Mouse (Mus musculus): ENCODE measurements around the gene Clmp. TPM values are rescaled to one million over a fixed set of nuclear protein-coding genes. Genes with fewer than 3 reads are reported as not detected.

Clmp gene
- polyA plus RNA-seq, 1 experiment from 2014 or later: 42.9 TPM

DNA sequence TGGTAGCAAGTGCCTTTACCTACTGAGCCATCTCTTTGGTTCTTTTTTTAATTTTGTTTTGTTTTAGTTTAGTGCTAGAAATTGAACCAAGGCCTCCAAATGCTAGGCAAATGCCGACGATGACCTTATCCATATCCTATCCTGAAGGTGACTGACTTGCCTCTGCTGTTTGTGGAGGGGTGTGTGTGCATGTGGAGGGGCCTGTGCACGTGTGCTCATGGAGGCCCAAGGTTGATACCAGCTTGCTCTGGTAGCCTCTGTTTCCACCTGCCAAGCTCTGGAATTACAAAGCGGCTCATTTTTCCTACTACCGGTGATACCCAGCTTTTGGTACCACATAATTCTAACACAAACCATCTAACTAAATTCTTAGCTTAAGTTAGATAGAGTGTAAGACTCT, 107.8 kb downstream of the Clmp start:
- 89% methylated on average over 5 of the region's 5 CpGs for WGBS
- 0 out of 2 replicates have a peak, but pooled peaks cover 3% of the 10 kb centered on the region for H3K4me1 ChIP-seq (ENCODE audit: control insufficient read depth, insufficient read depth, low read length)
- no peaks in the 10 kb centered on the region for H3K9me3 ChIP-seq (ENCODE audit: control insufficient read depth, low read depth, low read length)
- H3K27ac ChIP-seq (ENCODE audit: low read length): no peak overlapping the region
- H3K27me3 ChIP-seq (ENCODE audit: control insufficient read depth, insufficient read depth, low read length): no peaks in the 10 kb centered on the region
- no peak for ATAC-seq (ENCODE audit: insufficient number of reproducible peaks, insufficient read depth, low FRiP score, low read depth)
- H3K9ac ChIP-seq (replicated peaks; ENCODE audit: low read depth, low read length): no peak overlapping the region
- H3K4me3 ChIP-seq (ENCODE audit: low read depth, low read length): no peak overlapping the region
- no peaks in the 10 kb centered on the region for H3K36me3 ChIP-seq (ENCODE audit: control insufficient read depth, insufficient read depth, low read length)
- H3K4me2 ChIP-seq (replicated peaks; ENCODE audit: low read depth, low read length): no peak overlapping the region

DNA sequence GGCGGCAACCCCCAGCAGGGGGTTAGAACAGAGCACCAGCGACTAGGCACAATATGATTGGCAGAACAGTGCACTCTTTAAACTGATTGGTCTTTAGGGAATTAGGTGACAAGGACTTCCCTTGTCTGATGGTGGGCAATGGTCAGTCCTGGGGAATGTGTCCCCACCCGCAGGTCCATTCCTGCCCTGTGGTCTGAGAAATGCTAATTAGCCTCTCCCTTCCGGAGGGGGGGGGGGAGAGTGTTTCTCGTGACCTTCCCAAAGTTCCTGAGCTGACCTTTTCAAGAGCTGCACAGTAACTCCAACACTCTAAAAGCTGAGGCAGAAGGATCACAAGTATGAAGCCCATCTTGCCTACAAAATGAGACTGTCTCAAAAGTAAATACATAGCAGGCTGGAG, 108.5 kb downstream of the Clmp start:
- no peak overlapping the region for H3K4me3 ChIP-seq (ENCODE audit: low read depth, low read length)
- H3K27me3 ChIP-seq (ENCODE audit: control insufficient read depth, insufficient read depth, low read length): no peaks in the 10 kb centered on the region
- no peak overlapping the region for H3K9ac ChIP-seq (replicated peaks; ENCODE audit: low read depth, low read length)
- no peaks in the 10 kb centered on the region for H3K36me3 ChIP-seq (ENCODE audit: control insufficient read depth, insufficient read depth, low read length)
- no peaks in the 10 kb centered on the region for H3K9me3 ChIP-seq (ENCODE audit: control insufficient read depth, low read depth, low read length)
- H3K4me2 ChIP-seq (replicated peaks; ENCODE audit: low read depth, low read length): no peak overlapping the region
- H3K4me1 ChIP-seq (ENCODE audit: control insufficient read depth, insufficient read depth, low read length): peaks cover 7% of the 10 kb centered on the region; the same call in 1 of the 2 replicates
- 40% methylated on average over 5 of the region's 5 CpGs for WGBS
- no peak overlapping the region for H3K27ac ChIP-seq (ENCODE audit: low read length)
- no peak for ATAC-seq (ENCODE audit: insufficient number of reproducible peaks, insufficient read depth, low FRiP score, low read depth)

DNA sequence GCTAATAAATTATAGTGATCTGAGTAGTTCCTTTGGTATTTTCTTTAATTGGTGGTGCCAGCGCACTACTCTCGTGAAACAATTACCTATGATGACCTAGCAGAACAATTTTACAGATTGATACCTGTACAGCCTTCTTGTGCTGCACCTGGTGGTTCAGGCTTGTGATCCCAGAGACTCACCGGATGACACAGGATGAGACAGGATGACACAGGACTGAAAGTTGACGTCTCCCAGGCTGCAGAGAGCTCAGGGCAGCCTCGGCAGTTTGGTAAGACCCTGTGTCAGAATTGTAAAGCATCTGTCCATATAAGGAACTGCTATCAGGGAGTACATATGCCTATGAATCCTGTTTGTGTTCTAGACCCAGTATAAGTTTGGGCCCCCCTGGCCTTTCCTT, 109.2 kb downstream of the Clmp start:
- WGBS: 58% methylated on average over 5 of the region's 5 CpGs
- no peak overlapping the region for H3K4me2 ChIP-seq (replicated peaks; ENCODE audit: low read depth, low read length)
- no peak overlapping the region for H3K4me3 ChIP-seq (ENCODE audit: low read depth, low read length)
- no peak overlapping the region for H3K27ac ChIP-seq (ENCODE audit: low read length)
- no peaks in the 10 kb centered on the region for H3K9me3 ChIP-seq (ENCODE audit: control insufficient read depth, low read depth, low read length)
- H3K4me1 ChIP-seq (ENCODE audit: control insufficient read depth, insufficient read depth, low read length): peaks cover 8% of the 10 kb centered on the region; the same call in 1 of the 2 replicates
- no peaks in the 10 kb centered on the region for H3K36me3 ChIP-seq (ENCODE audit: control insufficient read depth, insufficient read depth, low read length)
- ATAC-seq (ENCODE audit: insufficient number of reproducible peaks, insufficient read depth, low FRiP score, low read depth): no peak
- H3K27me3 ChIP-seq (ENCODE audit: control insufficient read depth, insufficient read depth, low read length): no peaks in the 10 kb centered on the region
- H3K9ac ChIP-seq (replicated peaks; ENCODE audit: low read depth, low read length): no peak overlapping the region

DNA sequence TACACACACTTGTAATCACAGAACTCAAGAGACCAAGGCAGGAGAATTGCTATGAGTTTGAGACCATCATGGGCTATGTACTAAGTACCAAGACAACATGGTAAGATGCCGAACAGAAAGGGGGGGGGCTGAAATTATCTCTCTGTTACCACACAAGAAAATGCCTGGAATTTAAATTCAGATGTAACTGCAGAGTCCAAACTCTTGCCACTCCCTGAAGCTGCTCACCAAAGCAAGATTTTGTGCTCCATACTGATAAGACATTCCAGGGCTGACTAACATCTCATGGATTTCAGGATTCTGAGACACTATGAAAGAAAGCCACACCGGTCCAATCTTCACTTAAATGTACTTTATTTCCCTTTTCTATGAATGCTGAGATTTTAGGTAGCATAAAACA, 109.8 kb downstream of the Clmp start:
- ATAC-seq (ENCODE audit: insufficient number of reproducible peaks, insufficient read depth, low FRiP score, low read depth): no peak
- no peaks in the 10 kb centered on the region for H3K9me3 ChIP-seq (ENCODE audit: control insufficient read depth, low read depth, low read length)
- H3K27ac ChIP-seq (ENCODE audit: low read length): no peak overlapping the region
- H3K9ac ChIP-seq (replicated peaks; ENCODE audit: low read depth, low read length): no peak overlapping the region
- no peak overlapping the region for H3K4me3 ChIP-seq (ENCODE audit: low read depth, low read length)
- H3K36me3 ChIP-seq (ENCODE audit: control insufficient read depth, insufficient read depth, low read length): no peaks in the 10 kb centered on the region
- H3K4me2 ChIP-seq (replicated peaks; ENCODE audit: low read depth, low read length): no peak overlapping the region
- peaks cover 8% of the 10 kb centered on the region; the same call in 1 of the 2 replicates for H3K4me1 ChIP-seq (ENCODE audit: control insufficient read depth, insufficient read depth, low read length)
- WGBS: 76% methylated on average over 2 of the region's 2 CpGs
- no peaks in the 10 kb centered on the region for H3K27me3 ChIP-seq (ENCODE audit: control insufficient read depth, insufficient read depth, low read length)

DNA sequence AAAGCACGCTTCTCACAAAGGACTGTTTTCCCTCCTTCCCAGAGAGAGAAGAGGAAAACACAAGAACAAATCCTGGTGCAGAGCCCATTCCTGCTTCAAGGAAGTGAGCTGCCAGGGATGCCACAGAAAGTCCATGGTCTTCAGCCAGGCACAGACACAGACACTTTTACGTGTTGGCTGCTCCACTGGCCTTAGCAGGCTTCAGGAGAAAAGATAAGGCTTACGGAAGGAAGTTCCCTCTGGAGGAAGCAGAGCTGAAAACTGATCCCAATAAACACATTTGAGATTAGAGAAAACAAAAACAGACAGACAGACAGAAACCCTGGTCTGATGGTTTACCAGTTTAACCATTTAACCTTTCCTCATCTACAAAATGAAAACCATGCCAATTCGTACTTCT, 110.3 kb downstream of the Clmp start:
- 55% methylated on average over 4 of the region's 4 CpGs for WGBS
- ATAC-seq (ENCODE audit: insufficient number of reproducible peaks, insufficient read depth, low FRiP score, low read depth): no peak
- Histone ChIP-seq H3K36me3 (ENCODE audit: control insufficient read depth, insufficient read depth, low read length) (no peaks in the 10 kb centered on the region), H3K9me3 (ENCODE audit: control insufficient read depth, low read depth, low read length) (no peaks in the 10 kb centered on the region), H3K9ac (replicated peaks; ENCODE audit: low read depth, low read length) (no peak overlapping the region), H3K4me1 (ENCODE audit: control insufficient read depth, insufficient read depth, low read length) (peaks cover 8% of the 10 kb centered on the region; the same call in 1 of the 2 replicates), H3K27me3 (ENCODE audit: control insufficient read depth, insufficient read depth, low read length) (no peaks in the 10 kb centered on the region), H3K27ac (ENCODE audit: low read length) (no peak overlapping the region), H3K4me2 (replicated peaks; ENCODE audit: low read depth, low read length) (no peak overlapping the region), H3K4me3 (ENCODE audit: low read depth, low read length) (no peak overlapping the region)

DNA sequence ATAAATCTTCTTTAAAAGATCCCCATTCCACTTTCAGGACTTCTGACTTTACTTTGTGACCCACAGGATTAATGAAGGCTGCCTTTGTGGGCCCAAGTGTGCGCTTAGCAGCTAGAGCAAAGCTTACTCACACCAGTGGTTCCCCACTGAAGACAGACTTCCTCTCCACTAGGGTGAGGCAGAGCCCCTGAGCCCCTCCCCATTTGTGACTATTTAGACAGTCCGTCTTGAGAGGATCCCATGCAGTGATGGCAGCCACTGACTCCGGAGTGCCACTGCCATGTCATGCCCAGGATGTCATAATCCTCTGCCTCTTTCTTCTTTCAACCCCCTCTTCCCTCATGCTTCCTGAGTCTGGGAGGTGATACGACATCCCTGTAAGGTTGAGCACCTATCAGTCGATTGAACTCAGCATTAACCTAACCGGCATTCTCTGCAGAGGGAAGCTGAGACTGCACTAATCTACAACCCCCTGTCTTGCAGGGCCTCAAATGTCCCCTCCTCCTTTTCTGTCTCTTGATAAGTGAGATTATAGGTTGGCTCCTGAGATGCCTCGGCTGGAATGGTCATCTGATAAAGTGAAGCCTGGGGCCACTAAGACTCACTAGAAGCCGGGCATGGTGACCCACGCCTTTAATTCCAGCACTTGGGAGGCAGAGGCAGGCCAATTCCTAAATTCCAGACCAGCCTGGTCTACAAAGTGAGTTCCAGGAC, 112.6 kb downstream of the Clmp start:
- no peak for ATAC-seq (ENCODE audit: insufficient number of reproducible peaks, insufficient read depth, low FRiP score, low read depth)
- H3K4me3 ChIP-seq (ENCODE audit: low read depth, low read length): no peak overlapping the region
- no peaks in the 10 kb centered on the region for H3K9me3 ChIP-seq (ENCODE audit: control insufficient read depth, low read depth, low read length)
- WGBS: 63% methylated on average over 9 of the region's 9 CpGs
- peaks cover 5% of the 10 kb centered on the region; the same call in 1 of the 2 replicates for H3K36me3 ChIP-seq (ENCODE audit: control insufficient read depth, insufficient read depth, low read length)
- no peak overlapping the region; the same call in 1 of the 2 replicates for H3K27ac ChIP-seq (ENCODE audit: low read length)
- no peak overlapping the region for H3K4me2 ChIP-seq (replicated peaks; ENCODE audit: low read depth, low read length)
- H3K9ac ChIP-seq (replicated peaks; ENCODE audit: low read depth, low read length): no peak overlapping the region
- peaks cover 9% of the 10 kb centered on the region; the same call in 1 of the 2 replicates for H3K4me1 ChIP-seq (ENCODE audit: control insufficient read depth, insufficient read depth, low read length)
- H3K27me3 ChIP-seq (ENCODE audit: control insufficient read depth, insufficient read depth, low read length): no peaks in the 10 kb centered on the region

DNA sequence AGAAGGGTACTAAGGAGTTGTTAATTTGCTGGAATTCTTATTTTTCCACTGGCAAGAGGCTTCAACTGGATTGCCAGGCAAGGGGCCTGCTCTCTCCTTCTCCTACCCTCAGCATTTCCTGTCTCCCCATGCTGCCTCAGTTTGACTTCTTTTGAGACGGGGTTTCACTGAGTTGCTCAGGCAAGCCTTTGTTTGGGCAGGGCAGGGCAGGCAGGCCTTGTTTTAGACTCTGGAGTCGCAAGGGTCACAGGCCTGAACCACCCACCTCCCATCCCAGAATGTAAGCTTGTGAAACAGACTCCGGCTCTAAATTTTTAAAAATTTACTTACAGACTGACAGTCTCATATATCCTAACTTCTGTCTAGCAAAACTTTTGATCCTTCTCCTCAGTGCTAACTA, 113.3 kb downstream of the Clmp start:
- Histone ChIP-seq H3K9me3 (ENCODE audit: control insufficient read depth, low read depth, low read length) (no peaks in the 10 kb centered on the region), H3K27ac (ENCODE audit: low read length) (peak overlapping the region; percentile 99), H3K4me3 (ENCODE audit: low read depth, low read length) (no peak overlapping the region), H3K4me1 (ENCODE audit: control insufficient read depth, insufficient read depth, low read length) (peaks cover 10% of the 10 kb centered on the region; the same call in 1 of the 2 replicates), H3K36me3 (ENCODE audit: control insufficient read depth, insufficient read depth, low read length) (peaks cover 12% of the 10 kb centered on the region), H3K4me2 (replicated peaks; ENCODE audit: low read depth, low read length) (peak overlapping the region; percentile 83; the same call in 1 of the 2 replicates), H3K27me3 (ENCODE audit: control insufficient read depth, insufficient read depth, low read length) (no peaks in the 10 kb centered on the region), H3K9ac (replicated peaks; ENCODE audit: low read depth, low read length) (no peak overlapping the region)
- WGBS: 26% methylated on average over 3 of the region's 3 CpGs
- ATAC-seq (ENCODE audit: insufficient number of reproducible peaks, insufficient read depth, low FRiP score, low read depth): no peak

DNA sequence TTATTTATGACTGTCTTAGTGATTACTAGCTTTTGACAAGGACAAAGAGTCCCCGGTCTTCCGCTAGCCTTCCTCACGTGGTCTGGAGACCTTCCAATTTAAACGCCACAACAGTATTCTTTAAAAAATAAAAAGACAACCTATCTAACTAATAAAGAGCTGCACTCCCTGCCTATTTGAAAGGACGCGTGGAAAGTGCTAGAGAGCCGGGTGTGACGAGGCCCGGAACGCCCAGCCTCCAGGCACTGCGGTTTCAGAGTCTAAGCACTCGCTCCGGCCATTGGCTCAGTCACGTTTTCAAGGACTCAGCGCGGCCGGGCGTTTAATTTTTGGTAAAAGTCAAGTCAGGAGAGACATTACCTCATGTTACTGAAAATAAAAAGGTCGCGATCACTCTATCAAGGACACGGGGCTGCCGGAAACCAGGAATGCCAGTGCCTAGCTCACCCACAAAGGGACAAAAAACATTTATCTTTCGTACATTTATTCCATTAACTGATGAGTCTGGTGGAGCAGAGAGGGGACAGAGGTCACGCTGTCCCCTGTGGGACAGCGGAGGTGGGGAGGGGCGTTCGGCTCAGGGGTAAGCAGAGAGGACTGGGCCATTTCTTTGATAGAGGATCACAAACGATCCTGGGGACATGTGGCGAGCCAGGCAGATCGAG, 114.2 kb downstream of the Clmp start:
- WGBS: under 1% methylated on average over 30 of the region's 30 CpGs
- H3K27ac ChIP-seq (ENCODE audit: low read length): peak overlapping the region; percentile 99
- peak overlapping the region; percentile 95 for H3K4me3 ChIP-seq (ENCODE audit: low read depth, low read length)
- peaks cover 20% of the 10 kb centered on the region for H3K36me3 ChIP-seq (ENCODE audit: control insufficient read depth, insufficient read depth, low read length)
- peaks cover 10% of the 10 kb centered on the region; the same call in 1 of the 2 replicates for H3K4me1 ChIP-seq (ENCODE audit: control insufficient read depth, insufficient read depth, low read length)
- peak overlapping the region; percentile 83 for H3K4me2 ChIP-seq (replicated peaks; ENCODE audit: low read depth, low read length)
- H3K9ac ChIP-seq (replicated peaks; ENCODE audit: low read depth, low read length): peak overlapping the region; percentile 83
- ATAC-seq (ENCODE audit: insufficient number of reproducible peaks, insufficient read depth, low FRiP score, low read depth): peak; percentile 7; the same call in 1 of the 2 replicates
- H3K27me3 ChIP-seq (ENCODE audit: control insufficient read depth, insufficient read depth, low read length): no peaks in the 10 kb centered on the region
- no peaks in the 10 kb centered on the region for H3K9me3 ChIP-seq (ENCODE audit: control insufficient read depth, low read depth, low read length)
